ENCODE assay signal across 15 mouse cellular contexts in genomic region chr4:63238141-63238540, GRCm38 (mm10). TPM values are rescaled to one million over a fixed set of nuclear protein-coding genes. Genes with fewer than 3 reads are reported as not detected.
A peak's percentile ranks its signal among the peaks of the same experiment; 100 is the strongest.
DNase-seq lines count a peak whose midpoint lies in the region; ATAC-seq and TF ChIP-seq lines count a peak whose summit lies in the region.
"Had no signal": no experiment of that assay in that cellular context is flagged by ENCODE, and none has a peak within 500 bp of the region (broad histone marks: within the 10 kb centered on the region; RNA-seq: fewer than 3 reads in every experiment).

No protein-coding gene starts in this region.

- DNase-seq in heart, postnatal 25 days (ENCODE audit: low spot score), result no peak
- DNase-seq in stomach, postnatal 0 days (ENCODE audit: low spot score), result no peak
- peak; percentile 38 for DNase-seq in kidney, postnatal 10 days
- no peak for DNase-seq in urinary bladder, adult 2 months (ENCODE audit: low spot score)
- no peak for DNase-seq in left cerebral cortex, postnatal 25 days (ENCODE audit: low spot score in 2 of 2)
- DNase-seq in gastrocnemius, postnatal 14 days, result no peak
- DNase-seq: cerebellum, adult 9-11 months; liver; lung, postnatal 36 days; thymus, postnatal 36 days had no signal

- H3K9ac ChIP-seq in heart, embryonic 15.5 days, result no peak overlapping the region
- H3K9ac ChIP-seq in stomach, embryonic 14.5 days (replicated peaks; ENCODE audit: low read depth, low read length), result no peak overlapping the region
- no peak overlapping the region for H3K9ac ChIP-seq in stomach, postnatal 0 days (ENCODE audit: low read length)

- no peak for TF ChIP-seq CTCF in stomach, postnatal 0 days (IDR thresholded peaks at IDR 0.05; ENCODE audit: low read depth)

- WGBS in heart, embryonic 15.5 days, result 28% methylated on average over 7 of the region's 7 CpGs
- WGBS in stomach, embryonic 14.5 days, result 30% methylated on average over 7 of the region's 7 CpGs
- WGBS in stomach, postnatal 0 days, result 33% methylated on average over 7 of the region's 7 CpGs

- H3K36me3 ChIP-seq in heart, embryonic 15.5 days, result no peaks in the 10 kb centered on the region; the same call in 1 of the 2 replicates
- H3K36me3 ChIP-seq in stomach, embryonic 14.5 days (ENCODE audit: control insufficient read depth, insufficient read depth, low read length), result peaks cover 23% of the 10 kb centered on the region
- H3K36me3 ChIP-seq in stomach, postnatal 0 days (ENCODE audit: control insufficient read depth, insufficient read depth, low read length), result peaks cover 2% of the 10 kb centered on the region; the same call in 1 of the 2 replicates

- H3K4me1 ChIP-seq in heart, embryonic 15.5 days (replicated peaks), result peaks cover 40% of the 10 kb centered on the region
- peaks cover 23% of the 10 kb centered on the region for H3K4me1 ChIP-seq in stomach, embryonic 14.5 days (ENCODE audit: control insufficient read depth, insufficient read depth, low read length)
- peaks cover 3% of the 10 kb centered on the region for H3K4me1 ChIP-seq in stomach, postnatal 0 days (replicated peaks; ENCODE audit: control insufficient read depth, insufficient read depth)

- no peak for ATAC-seq in heart, embryonic 15.5 days (replicated peaks; ENCODE audit: insufficient number of reproducible peaks, insufficient read depth, low FRiP score, low read depth)
- ATAC-seq in stomach, embryonic 14.5 days (ENCODE audit: insufficient number of reproducible peaks, insufficient read depth, low FRiP score, low read depth), result no peak
- ATAC-seq in stomach, postnatal 0 days (ENCODE audit: low FRiP score, low TSS enrichment), result no peak
- ATAC-seq: CD4-positive, CD25-positive, alpha-beta regulatory T cell, adult 4 months had no signal

- H3K27me3 ChIP-seq in heart, embryonic 15.5 days, result no peaks in the 10 kb centered on the region
- no peaks in the 10 kb centered on the region for H3K27me3 ChIP-seq in stomach, embryonic 14.5 days (ENCODE audit: control insufficient read depth, insufficient read depth, low read length)
- H3K27me3 ChIP-seq in stomach, postnatal 0 days (ENCODE audit: control insufficient read depth, insufficient read depth, low read length), result no peaks in the 10 kb centered on the region

- H3K27ac ChIP-seq in heart, embryonic 15.5 days, result peak overlapping the region; percentile 33
- peak overlapping the region; percentile 39; the same call in 1 of the 2 replicates for H3K27ac ChIP-seq in stomach, embryonic 14.5 days (ENCODE audit: low read length)
- no peak overlapping the region for H3K27ac ChIP-seq in stomach, postnatal 0 days (replicated peaks)
- H3K27ac ChIP-seq: hindbrain, embryonic 10.5 days; layer of hippocampus, adult 2 months had no signal

- no peak for TF ChIP-seq EP300 in stomach, postnatal 0 days (optimal IDR thresholded peaks at IDR 0.05)

- H3K4me3 ChIP-seq in heart, embryonic 15.5 days, result no peak overlapping the region
- no peak overlapping the region for H3K4me3 ChIP-seq in stomach, embryonic 14.5 days (ENCODE audit: low read depth, low read length)
- H3K4me3 ChIP-seq in stomach, postnatal 0 days (ENCODE audit: low read depth, low read length), result no peak overlapping the region
- H3K4me3 ChIP-seq: hindbrain, embryonic 10.5 days; layer of hippocampus, adult 2 months had no signal

- H3K9me3 ChIP-seq in heart, embryonic 15.5 days (replicated peaks), result no peaks in the 10 kb centered on the region
- no peaks in the 10 kb centered on the region for H3K9me3 ChIP-seq in stomach, embryonic 14.5 days (ENCODE audit: control insufficient read depth, low read depth, low read length)
- no peaks in the 10 kb centered on the region for H3K9me3 ChIP-seq in stomach, postnatal 0 days (ENCODE audit: control insufficient read depth, low read length)

- H3K4me2 ChIP-seq in heart, embryonic 15.5 days, result no peak overlapping the region
- no peak overlapping the region for H3K4me2 ChIP-seq in stomach, embryonic 14.5 days (replicated peaks; ENCODE audit: low read depth, low read length)
- no peak overlapping the region for H3K4me2 ChIP-seq in stomach, postnatal 0 days (replicated peaks; ENCODE audit: low read depth)

- intact Hi-C loops in heart, postnatal 25 days (cut with DNase I), result no loop called here
- intact Hi-C loops in left cerebral cortex, postnatal 25 days (cut with DNase I), result no loop called here
- intact Hi-C loops in gastrocnemius, postnatal 14 days (cut with DNase I; ENCODE audit: low total_unique reads), result no loop called here

RNA-seq across cellular contexts. Expression of gene Col27a1, which starts 24.3 kb away (rescaled TPM):
- polyA plus RNA-seq in heart, embryonic 15.5 days (2015; fragmentation: Nextera tagmentation; extraction: Ambion mirVana), result 4.4 and 6.1 TPM in 2 replicates
- total RNA-seq in heart, postnatal 25 days (2021), result 1 to 10 TPM; 1.3 to 1.7 TPM
- 23.6 and 24.8 TPM in 2 replicates for polyA plus RNA-seq in stomach, embryonic 14.5 days (2014; fragmentation: Nextera tagmentation; extraction: Ambion mirVana)
- 5.3 and 6.2 TPM in 2 replicates for polyA plus RNA-seq in stomach, postnatal 0 days (2015; fragmentation: Nextera tagmentation; extraction: Ambion mirVana)
- polyA plus RNA-seq in urinary bladder, adult 2 months (2012; rRNA removed), result 12.3 and 13.3 TPM in 2 replicates
- 1 to 10 TPM; 3.3 to 4.0 TPM for total RNA-seq in left cerebral cortex, postnatal 25 days (2021)
- total RNA-seq in gastrocnemius, postnatal 14 days (2021), result 1 to 10 TPM; 1.9 to 2.6 TPM
